Mouse (Mus musculus): ENCODE data around the gene Hoxd9. TPM values are rescaled to one million over a fixed set of nuclear protein-coding genes. Genes with fewer than 3 reads are reported as not detected.

Gene Hoxd9
- polyA plus RNA-seq, 1 experiment from 2014 or later: 0.34 TPM

- Histone ChIP-seq H3K36me3 (ENCODE audit: control insufficient read depth, insufficient read depth, low read length) (no peaks in the 10 kb centered on the region), H3K4me3 (ENCODE audit: low read depth, low read length) (peak overlapping the region; percentile 37), H3K9me3 (ENCODE audit: control insufficient read depth, low read length) (no peaks in the 10 kb centered on the region), H3K4me2 (replicated peaks; ENCODE audit: low read depth) (peak overlapping the region; percentile 49), H3K27me3 (ENCODE audit: control insufficient read depth, insufficient read depth, low read length) (peaks cover 33% of the 10 kb centered on the region), H3K4me1 (replicated peaks; ENCODE audit: control insufficient read depth, insufficient read depth) (no peaks in the 10 kb centered on the region), H3K27ac (replicated peaks) (no peak overlapping the region), H3K9ac (ENCODE audit: low read length) (no peak overlapping the region)
- peak; percentile 41; the same call in 1 of the 2 replicates for ATAC-seq (ENCODE audit: low FRiP score, low TSS enrichment)
- under 1% methylated on average over 80 of the region's 86 CpGs for WGBS
- peak; percentile 23 for DNase-seq (ENCODE audit: low spot score)
- TF ChIP-seq CTCF (IDR thresholded peaks at IDR 0.05; ENCODE audit: low read depth): no peak
- TF ChIP-seq EP300 (optimal IDR thresholded peaks at IDR 0.05): no peak
Observed at GRCm38 (mm10) chr2:74698201-74699052, 900 bp downstream of the Hoxd9 start.

GRCm38 (mm10) chr2:74699053-74699430 lies 1.5 kb downstream of the Hoxd9 start:
- Histone ChIP-seq H3K9me3 (ENCODE audit: control insufficient read depth, low read length) (no peaks in the 10 kb centered on the region), H3K27me3 (ENCODE audit: control insufficient read depth, insufficient read depth, low read length) (peaks cover 33% of the 10 kb centered on the region), H3K4me1 (replicated peaks; ENCODE audit: control insufficient read depth, insufficient read depth) (no peaks in the 10 kb centered on the region), H3K9ac (ENCODE audit: low read length) (no peak overlapping the region), H3K36me3 (ENCODE audit: control insufficient read depth, insufficient read depth, low read length) (no peaks in the 10 kb centered on the region), H3K4me3 (ENCODE audit: low read depth, low read length) (no peak overlapping the region; the same call in 1 of the 2 replicates), H3K27ac (replicated peaks) (no peak overlapping the region), H3K4me2 (replicated peaks; ENCODE audit: low read depth) (peak overlapping the region; percentile 49; the same call in 1 of the 2 replicates)
- TF ChIP-seq EP300 (optimal IDR thresholded peaks at IDR 0.05) (no peak), CTCF (IDR thresholded peaks at IDR 0.05; ENCODE audit: low read depth) (no peak)
- ATAC-seq (ENCODE audit: low FRiP score, low TSS enrichment) (no peak), DNase-seq (ENCODE audit: low spot score) (no peak)
- 4% methylated on average over 17 of the region's 17 CpGs for WGBS

- 8% methylated on average over 23 of the region's 23 CpGs for WGBS
- TF ChIP-seq EP300 (optimal IDR thresholded peaks at IDR 0.05) (no peak), CTCF (IDR thresholded peaks at IDR 0.05; ENCODE audit: low read depth) (no peak)
- Histone ChIP-seq H3K4me3 (ENCODE audit: low read depth, low read length) (no peak overlapping the region), H3K27ac (replicated peaks) (no peak overlapping the region), H3K4me1 (replicated peaks; ENCODE audit: control insufficient read depth, insufficient read depth) (no peaks in the 10 kb centered on the region), H3K9ac (ENCODE audit: low read length) (no peak overlapping the region), H3K36me3 (ENCODE audit: control insufficient read depth, insufficient read depth, low read length) (no peaks in the 10 kb centered on the region), H3K9me3 (ENCODE audit: control insufficient read depth, low read length) (no peaks in the 10 kb centered on the region), H3K4me2 (replicated peaks; ENCODE audit: low read depth) (no peak overlapping the region), H3K27me3 (ENCODE audit: control insufficient read depth, insufficient read depth, low read length) (peaks cover 36% of the 10 kb centered on the region)
- ATAC-seq (ENCODE audit: low FRiP score, low TSS enrichment): no peak
- no peak for DNase-seq (ENCODE audit: low spot score)
Observed at GRCm38 (mm10) chr2:74699664-74700545, 2.4 kb downstream of the Hoxd9 start.

- Histone ChIP-seq H3K36me3 (ENCODE audit: control insufficient read depth, insufficient read depth, low read length) (no peaks in the 10 kb centered on the region), H3K4me3 (ENCODE audit: low read depth, low read length) (no peak overlapping the region), H3K27me3 (ENCODE audit: control insufficient read depth, insufficient read depth, low read length) (peaks cover 35% of the 10 kb centered on the region), H3K9ac (ENCODE audit: low read length) (no peak overlapping the region), H3K4me2 (replicated peaks; ENCODE audit: low read depth) (no peak overlapping the region), H3K4me1 (replicated peaks; ENCODE audit: control insufficient read depth, insufficient read depth) (no peaks in the 10 kb centered on the region), H3K9me3 (ENCODE audit: control insufficient read depth, low read length) (no peaks in the 10 kb centered on the region), H3K27ac (replicated peaks) (no peak overlapping the region)
- TF ChIP-seq CTCF (IDR thresholded peaks at IDR 0.05; ENCODE audit: low read depth) (no peak), EP300 (optimal IDR thresholded peaks at IDR 0.05) (no peak)
- no peak for ATAC-seq (ENCODE audit: low FRiP score, low TSS enrichment)
- WGBS: 9% methylated on average over 22 of the region's 22 CpGs
- DNase-seq (ENCODE audit: low spot score): no peak
Observed at GRCm38 (mm10) chr2:74700546-74701112, 3.1 kb downstream of the Hoxd9 start.

GRCm38 (mm10) chr2:74701949-74702819 lies 4.7 kb downstream of the Hoxd9 start:
- no peak overlapping the region for H3K27ac ChIP-seq (replicated peaks)
- no peaks in the 10 kb centered on the region for H3K9me3 ChIP-seq (ENCODE audit: control insufficient read depth, low read length)
- no peak overlapping the region for H3K4me2 ChIP-seq (replicated peaks; ENCODE audit: low read depth)
- WGBS: 15% methylated on average over 17 of the region's 17 CpGs
- no peaks in the 10 kb centered on the region for H3K4me1 ChIP-seq (replicated peaks; ENCODE audit: control insufficient read depth, insufficient read depth)
- peaks cover 39% of the 10 kb centered on the region for H3K27me3 ChIP-seq (ENCODE audit: control insufficient read depth, insufficient read depth, low read length)
- peak; percentile 76 for DNase-seq (ENCODE audit: low spot score)
- H3K36me3 ChIP-seq (ENCODE audit: control insufficient read depth, insufficient read depth, low read length): no peaks in the 10 kb centered on the region
- H3K4me3 ChIP-seq (ENCODE audit: low read depth, low read length): no peak overlapping the region
- TF ChIP-seq EP300 (optimal IDR thresholded peaks at IDR 0.05) (no peak), CTCF (IDR thresholded peaks at IDR 0.05; ENCODE audit: low read depth) (peak; percentile 92)
- H3K9ac ChIP-seq (ENCODE audit: low read length): no peak overlapping the region
- ATAC-seq (ENCODE audit: low FRiP score, low TSS enrichment): no peak
